Mouse (Mus musculus): ENCODE results near the gene 4930415O20Rik. TPM values are rescaled to one million over a fixed set of nuclear protein-coding genes. Genes with fewer than 3 reads are reported as not detected.
A peak's percentile ranks its signal among the peaks of the same experiment; 100 is the strongest.

4930415O20Rik gene
- polyA plus RNA-seq, 1 experiment from 2014 or later = 0.73 TPM

DNA sequence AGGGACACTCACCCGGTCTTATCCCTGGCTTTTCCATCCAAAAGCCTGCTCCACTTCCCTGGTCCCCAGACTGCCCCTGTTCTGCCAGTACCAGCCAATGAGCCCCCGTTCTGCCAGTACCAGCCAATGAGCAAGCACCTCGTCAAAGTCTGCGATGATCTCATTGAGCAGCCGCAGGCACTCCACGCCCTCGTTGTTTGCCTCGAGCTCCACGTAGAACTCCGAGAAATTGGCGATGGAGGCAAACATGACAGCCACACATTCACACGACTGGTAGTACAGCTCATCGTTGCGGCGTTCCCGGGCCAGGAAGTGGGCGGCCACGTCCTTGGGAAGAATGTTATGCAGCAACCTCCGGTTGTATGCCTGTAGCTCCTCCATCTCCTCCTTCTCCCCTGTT, 23.4 kb downstream of the 4930415O20Rik start:
- H3K4me3 ChIP-seq (ENCODE audit: low read depth, low read length) = no peak overlapping the region
- peaks cover 74% of the 10 kb centered on the region for H3K36me3 ChIP-seq (ENCODE audit: control insufficient read depth, insufficient read depth, low read length)
- H3K27me3 ChIP-seq (ENCODE audit: control insufficient read depth, insufficient read depth, low read length) = no peaks in the 10 kb centered on the region
- WGBS (ENCODE audit: insufficient replicate concordance) = 69% methylated on average over 19 of the region's 19 CpGs
- H3K4me1 ChIP-seq (ENCODE audit: control insufficient read depth, insufficient read depth, low read length) = no peaks in the 10 kb centered on the region
- H3K9ac ChIP-seq (ENCODE audit: low read depth, low read length) = no peak overlapping the region
- H3K9me3 ChIP-seq (replicated peaks; ENCODE audit: control insufficient read depth, low read length) = no peaks in the 10 kb centered on the region
- no peak for ATAC-seq (replicated peaks; ENCODE audit: insufficient number of reproducible peaks, low FRiP score, low TSS enrichment)
- no peak overlapping the region for H3K4me2 ChIP-seq
- no peak overlapping the region for H3K27ac ChIP-seq (ENCODE audit: low read depth, low read length)

- Histone ChIP-seq H3K4me2 (no peak overlapping the region), H3K4me1 (ENCODE audit: control insufficient read depth, insufficient read depth, low read length) (0 out of 2 replicates have a peak, but pooled peaks cover under 1% of the 10 kb centered on the region), H3K27ac (ENCODE audit: low read depth, low read length) (no peak overlapping the region), H3K4me3 (ENCODE audit: low read depth, low read length) (no peak overlapping the region), H3K36me3 (ENCODE audit: control insufficient read depth, insufficient read depth, low read length) (peaks cover 74% of the 10 kb centered on the region), H3K9ac (ENCODE audit: low read depth, low read length) (no peak overlapping the region), H3K27me3 (ENCODE audit: control insufficient read depth, insufficient read depth, low read length) (no peaks in the 10 kb centered on the region), H3K9me3 (replicated peaks; ENCODE audit: control insufficient read depth, low read length) (no peaks in the 10 kb centered on the region)
- ATAC-seq (replicated peaks; ENCODE audit: insufficient number of reproducible peaks, low FRiP score, low TSS enrichment) = no peak
- WGBS (ENCODE audit: insufficient replicate concordance) = 87% methylated on average over 5 of the region's 5 CpGs
Measured at GRCm38 (mm10) chr15:98595049-98595448, 24.2 kb downstream of the 4930415O20Rik start.

DNA sequence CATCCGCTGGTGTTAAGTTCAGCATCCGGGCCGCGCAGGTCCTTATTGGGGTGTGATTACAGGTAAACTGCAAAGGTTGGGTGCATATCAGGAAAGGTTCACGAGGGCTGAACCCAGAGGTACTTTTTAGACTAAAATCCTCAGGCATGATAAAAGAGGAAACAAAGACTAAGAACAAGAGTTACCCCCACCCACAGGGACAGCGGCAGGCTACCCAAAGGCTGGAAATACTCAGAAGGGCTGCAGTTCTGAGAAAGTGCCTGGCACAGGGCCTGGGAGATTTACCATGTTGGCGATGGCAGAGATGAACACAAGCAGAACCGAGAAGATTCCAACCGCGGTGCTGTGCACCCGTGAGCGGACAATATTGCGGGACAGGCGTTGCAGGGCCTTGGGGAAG, 25.8 kb downstream of the 4930415O20Rik start:
- 89% methylated on average over 14 of the region's 14 CpGs for WGBS (ENCODE audit: insufficient replicate concordance)
- Histone ChIP-seq H3K4me3 (ENCODE audit: low read depth, low read length) (no peak overlapping the region), H3K4me2 (no peak overlapping the region), H3K4me1 (ENCODE audit: control insufficient read depth, insufficient read depth, low read length) (peaks cover 16% of the 10 kb centered on the region), H3K9ac (ENCODE audit: low read depth, low read length) (no peak overlapping the region), H3K36me3 (ENCODE audit: control insufficient read depth, insufficient read depth, low read length) (peaks cover 78% of the 10 kb centered on the region), H3K27ac (ENCODE audit: low read depth, low read length) (no peak overlapping the region), H3K27me3 (ENCODE audit: control insufficient read depth, insufficient read depth, low read length) (no peaks in the 10 kb centered on the region), H3K9me3 (replicated peaks; ENCODE audit: control insufficient read depth, low read length) (no peaks in the 10 kb centered on the region)
- ATAC-seq (replicated peaks; ENCODE audit: insufficient number of reproducible peaks, low FRiP score, low TSS enrichment) = no peak

- peaks cover 59% of the 10 kb centered on the region for H3K36me3 ChIP-seq (ENCODE audit: control insufficient read depth, insufficient read depth, low read length)
- no peak for ATAC-seq (replicated peaks; ENCODE audit: insufficient number of reproducible peaks, low FRiP score, low TSS enrichment)
- H3K9me3 ChIP-seq (replicated peaks; ENCODE audit: control insufficient read depth, low read length) = no peaks in the 10 kb centered on the region
- H3K27me3 ChIP-seq (ENCODE audit: control insufficient read depth, insufficient read depth, low read length) = no peaks in the 10 kb centered on the region
- H3K4me3 ChIP-seq (ENCODE audit: low read depth, low read length) = no peak overlapping the region
- 0 out of 2 replicates have a peak overlapping the region, but pooled peaks have one; percentile 15 for H3K27ac ChIP-seq (ENCODE audit: low read depth, low read length)
- 78% methylated on average over 12 of the region's 12 CpGs for WGBS (ENCODE audit: insufficient replicate concordance)
- no peak overlapping the region for H3K9ac ChIP-seq (ENCODE audit: low read depth, low read length)
- no peak overlapping the region for H3K4me2 ChIP-seq
- H3K4me1 ChIP-seq (ENCODE audit: control insufficient read depth, insufficient read depth, low read length) = peaks cover 52% of the 10 kb centered on the region
Measured at GRCm38 (mm10) chr15:98600036-98600709, 29.4 kb downstream of the 4930415O20Rik start.

- WGBS (ENCODE audit: insufficient replicate concordance) = 33% methylated on average over 7 of the region's 7 CpGs
- peaks cover 48% of the 10 kb centered on the region for H3K36me3 ChIP-seq (ENCODE audit: control insufficient read depth, insufficient read depth, low read length)
- H3K27me3 ChIP-seq (ENCODE audit: control insufficient read depth, insufficient read depth, low read length) = no peaks in the 10 kb centered on the region
- no peak for ATAC-seq (replicated peaks; ENCODE audit: insufficient number of reproducible peaks, low FRiP score, low TSS enrichment)
- peaks cover 66% of the 10 kb centered on the region for H3K4me1 ChIP-seq (ENCODE audit: control insufficient read depth, insufficient read depth, low read length)
- peak overlapping the region; percentile 33 for H3K4me3 ChIP-seq (ENCODE audit: low read depth, low read length)
- H3K9me3 ChIP-seq (replicated peaks; ENCODE audit: control insufficient read depth, low read length) = no peaks in the 10 kb centered on the region
- H3K27ac ChIP-seq (ENCODE audit: low read depth, low read length) = peak overlapping the region; percentile 87
- peak overlapping the region; percentile 59 for H3K4me2 ChIP-seq
- H3K9ac ChIP-seq (ENCODE audit: low read depth, low read length) = peak overlapping the region; percentile 66
Measured at GRCm38 (mm10) chr15:98601832-98602190, 31.0 kb downstream of the 4930415O20Rik start.

- Histone ChIP-seq H3K4me1 (ENCODE audit: control insufficient read depth, insufficient read depth, low read length) (peaks cover 71% of the 10 kb centered on the region), H3K27me3 (ENCODE audit: control insufficient read depth, insufficient read depth, low read length) (no peaks in the 10 kb centered on the region), H3K4me2 (peak overlapping the region; percentile 59), H3K9me3 (replicated peaks; ENCODE audit: control insufficient read depth, low read length) (no peaks in the 10 kb centered on the region), H3K9ac (ENCODE audit: low read depth, low read length) (peak overlapping the region; percentile 66), H3K4me3 (ENCODE audit: low read depth, low read length) (peak overlapping the region; percentile 33), H3K27ac (ENCODE audit: low read depth, low read length) (peak overlapping the region; percentile 87), H3K36me3 (ENCODE audit: control insufficient read depth, insufficient read depth, low read length) (peaks cover 43% of the 10 kb centered on the region)
- WGBS (ENCODE audit: insufficient replicate concordance) = 12% methylated on average over 13 of the region's 13 CpGs
- peak; percentile 46 for ATAC-seq (replicated peaks; ENCODE audit: insufficient number of reproducible peaks, low FRiP score, low TSS enrichment)
Measured at GRCm38 (mm10) chr15:98602191-98602881, 31.5 kb downstream of the 4930415O20Rik start.

GRCm38 (mm10) chr15:98602921-98603458, 32.2 kb downstream of the 4930415O20Rik start:
- Histone ChIP-seq H3K36me3 (ENCODE audit: control insufficient read depth, insufficient read depth, low read length) (peaks cover 36% of the 10 kb centered on the region), H3K4me2 (peak overlapping the region; percentile 59), H3K4me3 (ENCODE audit: low read depth, low read length) (peak overlapping the region; percentile 33), H3K27me3 (ENCODE audit: control insufficient read depth, insufficient read depth, low read length) (no peaks in the 10 kb centered on the region), H3K9ac (ENCODE audit: low read depth, low read length) (peak overlapping the region; percentile 66), H3K4me1 (ENCODE audit: control insufficient read depth, insufficient read depth, low read length) (peaks cover 72% of the 10 kb centered on the region), H3K9me3 (replicated peaks; ENCODE audit: control insufficient read depth, low read length) (no peaks in the 10 kb centered on the region), H3K27ac (ENCODE audit: low read depth, low read length) (peak overlapping the region; percentile 87)
- 20% methylated on average over 4 of the region's 4 CpGs for WGBS (ENCODE audit: insufficient replicate concordance)
- 0 out of 2 replicates have a peak, but pooled peaks have one; percentile 15 for ATAC-seq (replicated peaks; ENCODE audit: insufficient number of reproducible peaks, low FRiP score, low TSS enrichment)

GRCm38 (mm10) chr15:98604041-98604575, 33.3 kb downstream of the 4930415O20Rik start:
- Histone ChIP-seq H3K9ac (ENCODE audit: low read depth, low read length) (peak overlapping the region; percentile 66), H3K9me3 (replicated peaks; ENCODE audit: control insufficient read depth, low read length) (no peaks in the 10 kb centered on the region), H3K27ac (ENCODE audit: low read depth, low read length) (peak overlapping the region; percentile 87), H3K4me1 (ENCODE audit: control insufficient read depth, insufficient read depth, low read length) (peaks cover 72% of the 10 kb centered on the region), H3K36me3 (ENCODE audit: control insufficient read depth, insufficient read depth, low read length) (peaks cover 27% of the 10 kb centered on the region), H3K4me2 (peak overlapping the region; percentile 59), H3K27me3 (ENCODE audit: control insufficient read depth, insufficient read depth, low read length) (no peaks in the 10 kb centered on the region), H3K4me3 (ENCODE audit: low read depth, low read length) (peak overlapping the region; percentile 33)
- no peak for ATAC-seq (replicated peaks; ENCODE audit: insufficient number of reproducible peaks, low FRiP score, low TSS enrichment)
- WGBS (ENCODE audit: insufficient replicate concordance) = 86% methylated on average over 24 of the region's 24 CpGs
